Mouse (Mus musculus) forelimb bud, embryonic 11.5 days (tissue): ENCODE measurements around the gene Nob1.

Experiments used
- DNase-seq: peaks from one replicate; pipeline ENCODE4 v3.0.0-alpha.2; 2012; ENCODE audit warnings: low read depth, low spot score

The Nob1 gene

DNA sequence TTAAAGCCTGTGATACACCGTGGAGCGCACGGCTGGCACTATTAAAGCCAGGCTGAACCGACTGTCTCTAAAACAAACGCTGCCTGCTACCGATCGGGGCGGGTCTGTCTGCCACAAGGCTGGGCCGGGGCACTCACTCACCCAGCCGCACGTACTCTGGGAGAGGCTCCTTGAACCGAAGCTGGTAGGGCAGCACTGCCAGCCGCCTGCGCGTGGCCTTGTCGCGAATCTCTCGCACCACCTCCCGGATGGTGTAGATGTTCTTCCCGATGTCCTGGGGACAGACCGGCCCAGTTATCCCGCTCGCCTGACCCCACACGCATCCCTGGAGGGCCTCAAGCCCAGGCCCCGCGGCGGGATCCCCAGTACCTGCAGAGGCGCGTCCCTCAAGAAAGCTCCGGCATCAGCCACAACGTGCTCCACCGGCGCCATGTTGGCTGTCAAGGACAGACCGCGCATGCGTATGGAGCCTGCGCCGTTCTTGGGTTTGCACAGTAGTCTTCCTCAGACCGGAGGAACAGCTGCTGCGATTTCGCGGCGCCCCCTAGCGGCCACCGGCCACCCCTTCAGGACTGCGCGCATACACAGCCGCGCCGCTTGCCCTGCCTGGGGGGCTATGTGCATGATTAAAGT lies at the start of gene Nob1:
Nob1 (minus strand) TSS at position 455 of the 633 bp plus-strand sequence.
- peak; percentile 98 for DNase-seq

DNA sequence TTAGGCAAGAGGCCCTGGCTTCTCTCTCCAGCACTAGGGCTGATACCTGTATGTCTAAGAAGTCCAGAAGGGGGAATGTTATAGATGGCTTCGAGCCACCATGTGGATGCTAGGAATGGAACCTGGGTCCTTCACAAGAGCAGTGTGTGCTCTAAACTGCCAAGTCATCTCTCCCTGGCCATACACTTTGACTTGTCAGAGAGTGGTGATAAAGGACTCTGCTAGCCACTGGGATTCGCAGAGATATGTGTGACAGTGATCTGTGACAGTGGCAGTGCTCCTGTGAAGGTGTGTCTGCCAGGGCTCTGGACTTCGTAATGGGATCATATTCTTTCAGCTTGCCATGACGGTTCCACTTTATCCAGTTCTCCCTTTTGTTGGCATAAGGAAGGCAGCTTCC lies 48.5 kb upstream of the Nob1 start:
- DNase-seq: no peak

DNA sequence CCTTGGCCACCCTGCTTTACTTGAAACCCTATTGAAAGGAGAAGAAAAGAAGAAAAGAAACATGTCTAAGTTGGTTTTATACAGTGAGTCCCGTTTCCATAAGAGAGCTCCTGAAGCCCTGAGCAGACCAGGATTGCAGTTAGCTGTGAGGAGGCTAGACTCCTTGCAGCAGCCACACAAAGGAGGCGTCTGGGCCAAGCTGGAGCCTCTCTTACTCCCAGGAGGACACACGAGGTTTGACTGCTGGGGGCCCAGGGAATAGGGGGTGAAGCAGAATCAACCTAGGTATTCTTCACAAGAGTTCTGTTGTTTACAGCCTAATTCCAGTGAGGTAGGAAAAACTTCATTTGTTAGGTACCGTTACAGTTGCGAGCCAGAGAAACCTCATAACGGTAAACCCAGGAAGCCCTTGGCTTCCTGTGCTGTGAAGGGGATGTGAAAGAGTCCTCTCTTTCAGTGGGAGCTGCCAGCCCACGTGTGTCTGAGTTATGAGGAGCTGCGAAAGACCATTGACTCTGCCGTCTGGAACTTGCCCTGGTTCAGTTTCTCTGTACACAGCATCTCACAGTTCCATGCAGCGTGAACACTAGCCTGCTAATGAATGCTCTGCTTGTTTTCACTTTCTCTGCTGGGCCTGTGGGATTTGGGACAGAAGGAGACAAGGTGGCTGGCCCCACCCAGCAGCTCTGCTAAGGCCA lies 47.7 kb upstream of the Nob1 start:
- peak; percentile 76 for DNase-seq

DNA sequence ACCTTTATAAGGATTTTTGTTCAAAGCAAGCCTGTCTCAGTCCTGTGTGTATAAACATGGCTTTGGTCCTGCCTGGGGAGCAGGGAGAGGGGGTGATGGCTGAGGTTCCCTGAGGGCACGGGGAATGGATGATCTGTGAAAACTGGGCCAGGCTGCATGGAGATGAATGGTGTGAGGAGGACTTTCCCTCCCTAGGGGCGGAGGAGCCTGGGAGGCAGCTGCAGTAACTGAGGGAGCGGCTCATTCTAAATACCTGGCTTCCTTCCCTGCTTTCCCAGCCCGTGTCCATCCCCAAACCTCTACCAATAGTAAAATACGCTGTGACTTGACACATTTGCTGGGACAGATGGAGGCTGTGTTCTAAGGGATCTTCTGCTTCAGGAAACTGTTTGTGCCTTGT lies 45.5 kb upstream of the Nob1 start:
- DNase-seq: no peak

DNA sequence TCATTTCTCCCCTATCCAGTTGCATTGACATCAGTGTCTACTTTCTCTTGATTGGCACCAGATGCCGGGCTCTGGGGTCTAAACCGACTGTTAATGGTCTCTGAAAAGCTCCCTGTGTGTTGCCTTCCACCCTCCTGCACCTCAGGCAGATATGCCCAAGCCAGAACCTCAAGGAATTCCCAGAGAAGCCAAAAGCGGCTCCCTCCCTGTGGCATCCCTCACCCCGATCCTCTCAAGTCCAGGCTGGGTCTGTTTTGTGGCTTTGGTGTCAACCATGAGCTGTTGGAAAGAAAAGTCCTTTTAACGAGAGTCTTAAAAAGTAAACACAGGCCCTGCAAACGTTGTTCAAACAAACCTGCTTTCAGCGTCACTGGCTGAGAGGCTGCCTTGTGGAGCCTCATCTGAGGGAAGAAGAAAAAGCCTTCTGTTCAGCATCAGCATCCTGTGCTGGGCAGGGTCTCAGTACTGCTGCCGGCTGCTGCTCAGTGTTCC lies 44.0 kb upstream of the Nob1 start:
- peak; percentile 69 for DNase-seq

DNA sequence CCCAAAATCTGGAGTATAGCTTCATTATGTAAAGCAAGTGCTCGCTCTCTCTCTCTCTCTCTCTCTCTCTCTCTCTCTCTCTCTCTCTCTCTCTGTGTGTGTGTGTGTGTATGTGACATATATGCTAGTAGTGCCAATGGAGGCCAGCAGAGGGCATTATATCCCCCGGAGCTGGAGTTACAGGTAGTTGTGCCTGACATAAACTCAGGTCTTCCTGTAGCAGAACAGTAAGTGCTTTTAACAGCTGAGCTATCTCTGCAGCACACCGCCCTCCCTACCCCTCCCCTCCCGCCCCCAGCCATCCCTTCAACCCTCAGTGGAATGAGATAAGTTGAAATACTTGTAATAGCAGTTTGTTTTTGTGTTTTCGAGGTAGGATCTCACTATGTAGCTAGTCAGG lies 41.8 kb upstream of the Nob1 start:
- DNase-seq: no peak

DNA sequence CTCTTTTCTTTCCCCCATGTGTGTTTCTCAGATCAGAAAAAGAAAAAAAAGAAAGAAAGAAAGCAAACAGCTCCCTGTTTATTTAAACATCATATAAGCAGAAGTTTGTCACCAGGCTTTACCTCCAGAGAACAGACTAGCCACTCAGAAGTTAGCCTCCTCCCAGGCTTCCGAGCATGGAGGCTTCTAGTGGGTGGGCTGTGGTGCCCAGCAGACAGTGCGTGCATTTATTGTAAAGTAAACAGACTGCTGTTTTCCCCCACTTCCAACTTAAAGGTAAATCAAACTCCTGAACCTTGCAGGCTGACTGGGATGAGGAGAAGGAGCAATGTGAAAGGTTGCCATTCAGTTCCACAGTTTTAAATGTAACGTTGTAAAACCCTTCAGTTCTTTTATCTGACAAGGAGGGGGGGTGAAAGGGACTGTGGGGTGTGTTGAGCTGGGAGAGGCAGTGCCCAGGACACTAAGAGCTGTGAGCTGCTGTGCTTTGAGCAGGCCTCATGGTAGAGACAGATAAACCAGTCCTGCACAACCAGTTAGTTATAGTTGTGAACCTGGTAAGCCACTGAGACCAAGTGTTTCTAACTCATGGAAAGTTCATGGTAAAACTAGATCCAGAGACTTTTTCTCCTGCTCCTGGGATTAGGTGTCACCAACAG lies 40.6 kb upstream of the Nob1 start:
- no peak for DNase-seq

DNA sequence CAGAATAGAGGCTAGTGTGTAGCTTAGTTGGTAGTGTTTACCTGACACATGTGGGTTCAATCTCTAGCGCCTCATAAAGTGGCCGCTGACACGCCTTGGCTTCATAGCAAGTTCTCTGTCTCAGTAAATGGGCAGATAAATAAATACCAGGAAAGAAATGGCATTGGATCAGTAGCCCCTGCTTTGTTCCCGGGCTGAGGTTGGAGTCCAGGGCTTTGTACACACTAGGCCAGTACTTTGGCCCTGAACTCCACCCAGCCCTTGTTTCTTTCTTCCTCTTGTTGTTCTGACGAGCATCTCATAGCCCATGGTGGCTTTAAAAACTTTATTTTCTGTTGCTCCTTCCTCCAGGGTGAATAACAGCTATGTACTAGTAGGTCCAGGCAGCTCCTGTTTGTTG lies 37.6 kb upstream of the Nob1 start:
- DNase-seq: no peak

DNA sequence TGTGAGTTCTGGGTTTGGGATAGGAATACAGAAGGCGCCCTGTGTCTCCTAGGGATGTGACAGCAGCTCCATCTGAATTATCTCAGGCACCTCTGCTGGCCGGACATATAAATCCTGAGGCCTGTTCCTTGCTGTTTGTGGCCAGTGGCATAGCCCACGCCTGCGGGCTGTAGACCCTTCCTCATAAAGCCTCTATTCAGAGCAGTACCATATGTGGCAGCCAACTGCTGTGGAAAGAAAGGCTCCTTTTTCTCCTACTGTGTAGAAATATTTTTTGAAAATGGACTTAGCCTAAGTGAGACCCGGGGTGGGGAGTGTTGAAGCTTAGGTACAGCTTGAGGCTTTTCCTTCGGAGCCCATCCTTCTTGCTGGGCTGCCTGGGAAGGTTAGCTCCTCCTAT lies 33.4 kb upstream of the Nob1 start:
- DNase-seq: no peak

DNA sequence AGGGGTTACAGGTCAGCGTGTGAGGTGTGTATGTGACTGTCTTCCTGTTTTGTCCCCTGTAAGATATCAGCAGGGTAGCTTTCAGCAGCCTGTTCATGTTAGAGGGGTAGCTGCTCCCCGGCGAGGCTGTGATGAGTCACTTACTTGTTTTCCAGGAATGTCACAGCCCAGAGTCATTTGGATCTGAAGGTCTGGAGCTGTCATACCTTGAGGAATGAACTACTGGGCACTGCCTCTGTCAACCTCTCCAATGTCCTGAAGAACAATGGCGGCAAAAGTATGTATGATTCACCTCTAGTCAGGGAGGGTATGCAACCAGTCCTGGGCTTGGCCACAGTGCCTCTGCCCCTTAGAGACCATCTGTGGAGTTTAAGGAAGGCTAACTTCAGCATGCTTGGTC lies 32.9 kb upstream of the Nob1 start:
- no peak for DNase-seq

DNA sequence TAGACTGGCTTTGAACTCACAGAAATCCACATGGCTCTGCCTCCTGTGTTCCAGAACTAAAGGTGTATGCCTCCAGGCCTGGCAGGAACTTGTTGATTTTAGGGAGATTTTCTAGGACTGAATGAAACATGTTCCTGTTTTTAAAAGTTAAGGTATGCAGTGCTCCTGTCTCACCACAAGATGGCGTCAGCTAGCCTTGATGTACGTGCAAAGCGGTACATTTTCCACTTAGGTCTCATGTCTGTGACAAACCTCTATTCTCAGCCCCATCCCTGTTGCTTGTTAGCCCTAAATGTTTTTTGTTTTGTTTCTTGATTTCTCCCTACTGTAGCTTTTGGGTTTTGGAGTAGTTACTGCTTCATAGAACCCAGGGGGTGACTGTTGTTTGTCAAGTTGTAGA lies 30.4 kb upstream of the Nob1 start:
- DNase-seq: peak; percentile 67

DNA sequence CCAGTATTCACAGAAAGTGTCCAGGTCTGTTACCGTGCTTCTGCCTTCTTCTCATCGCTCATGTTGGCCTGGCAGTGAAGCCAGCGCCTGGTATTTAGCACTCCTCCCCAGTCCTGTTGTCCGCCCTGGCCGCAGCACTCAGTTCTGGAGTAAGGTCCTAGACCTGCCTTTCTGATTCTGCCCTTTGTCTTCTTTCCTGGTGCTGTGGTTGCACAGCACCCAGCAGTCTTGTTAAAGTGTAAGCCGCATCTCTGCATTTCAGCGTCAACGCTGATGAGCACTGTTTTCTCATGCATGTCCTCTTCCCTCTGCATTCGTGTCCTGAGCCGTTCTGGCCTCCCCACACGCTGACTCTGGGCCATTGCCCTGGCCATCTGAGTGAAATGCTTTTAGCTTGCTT lies 28.5 kb upstream of the Nob1 start:
- no peak for DNase-seq

DNA sequence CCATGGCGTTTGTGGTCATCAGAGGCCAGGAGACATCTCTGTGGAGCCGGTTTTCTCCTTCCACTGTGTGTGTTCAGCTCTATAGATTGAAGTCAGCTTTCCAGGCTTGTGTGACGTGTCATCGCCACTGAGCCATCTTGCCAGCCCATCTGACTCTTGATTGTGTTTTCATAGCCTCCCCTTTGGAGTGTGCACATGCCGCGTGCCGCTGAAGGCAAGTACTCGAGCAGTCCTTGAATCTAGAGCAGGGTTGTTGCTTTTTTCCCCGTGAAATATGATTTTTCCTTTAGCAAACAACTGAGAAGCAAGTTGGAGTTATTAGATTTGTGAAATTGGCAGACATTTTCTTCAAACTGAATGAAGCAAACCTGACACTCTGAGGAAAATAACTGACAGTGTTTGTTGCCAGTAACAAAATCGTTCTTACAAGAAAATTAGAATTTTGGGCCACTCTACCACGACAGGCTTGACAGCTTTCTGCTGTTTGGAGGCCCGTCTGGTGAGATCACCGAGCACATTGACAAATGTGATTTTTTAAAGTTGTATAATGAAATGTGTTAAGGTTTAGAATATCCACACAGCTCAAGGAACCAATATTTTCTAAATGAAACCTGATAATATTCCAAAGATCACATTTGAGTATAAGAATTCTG lies 26.7 kb upstream of the Nob1 start:
- DNase-seq: no peak

DNA sequence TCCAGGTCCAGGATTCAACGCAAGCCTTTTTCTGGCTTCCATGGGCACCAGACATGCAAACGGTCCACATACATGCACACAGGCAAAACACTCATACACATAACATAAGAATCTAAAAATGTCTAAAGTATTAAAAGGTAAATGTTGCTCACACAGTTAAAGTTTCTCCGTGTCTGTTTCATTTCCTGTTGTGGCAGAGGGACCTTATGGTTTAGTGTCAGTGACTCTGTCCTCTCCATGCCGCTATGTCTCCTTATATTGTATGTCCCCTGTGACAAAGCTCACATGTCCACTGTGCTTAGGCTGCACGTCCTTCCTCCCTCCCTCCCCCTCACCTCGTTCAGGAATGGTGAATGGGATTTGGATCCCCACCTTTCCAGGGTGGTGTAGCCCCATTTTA lies 24.8 kb upstream of the Nob1 start:
- DNase-seq: no peak

DNA sequence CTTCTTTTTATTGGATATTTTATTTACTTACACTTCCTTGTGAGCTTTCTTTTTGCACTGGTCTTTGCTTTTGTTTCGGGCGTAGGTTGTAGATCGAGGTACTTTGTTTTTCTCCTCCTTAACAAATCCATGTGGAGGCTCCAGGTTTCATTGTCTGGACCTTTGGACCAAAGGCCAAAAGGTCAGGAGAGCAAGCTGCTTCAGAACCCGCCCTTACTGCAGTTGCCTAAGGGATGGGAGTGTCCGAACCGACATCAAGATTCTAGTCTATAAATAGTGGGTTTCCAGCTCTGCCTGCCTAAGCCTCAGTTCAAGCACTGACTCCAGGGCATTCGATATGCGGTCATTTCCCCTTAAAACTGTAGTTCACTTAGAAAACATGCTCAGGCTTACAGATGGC lies 24.3 kb upstream of the Nob1 start:
- DNase-seq: no peak

DNA sequence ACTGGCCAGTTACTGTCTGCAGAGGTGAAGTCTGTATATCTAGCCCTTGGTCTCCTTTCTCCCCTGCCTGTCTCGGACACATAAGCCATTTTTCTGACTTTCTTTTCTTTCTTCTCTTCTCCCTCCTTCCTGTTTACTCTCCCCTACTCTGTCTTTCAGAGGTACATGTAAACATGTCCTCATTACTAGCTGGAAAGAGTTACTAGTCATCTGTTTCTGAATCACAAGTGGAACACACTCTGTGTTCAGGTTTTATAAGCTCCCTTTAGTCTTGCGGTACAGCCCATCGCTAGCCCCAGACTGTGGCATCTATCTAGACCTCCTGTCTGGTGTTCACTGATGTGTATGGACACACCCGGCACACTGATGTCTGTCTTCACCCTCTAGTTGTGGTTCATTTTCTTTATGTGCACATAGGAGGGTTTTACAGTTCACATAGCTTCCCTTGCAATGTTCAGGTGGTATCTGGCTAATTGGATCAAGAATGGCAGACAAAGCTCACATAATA lies 23.6 kb upstream of the Nob1 start:
- DNase-seq: no peak

DNA sequence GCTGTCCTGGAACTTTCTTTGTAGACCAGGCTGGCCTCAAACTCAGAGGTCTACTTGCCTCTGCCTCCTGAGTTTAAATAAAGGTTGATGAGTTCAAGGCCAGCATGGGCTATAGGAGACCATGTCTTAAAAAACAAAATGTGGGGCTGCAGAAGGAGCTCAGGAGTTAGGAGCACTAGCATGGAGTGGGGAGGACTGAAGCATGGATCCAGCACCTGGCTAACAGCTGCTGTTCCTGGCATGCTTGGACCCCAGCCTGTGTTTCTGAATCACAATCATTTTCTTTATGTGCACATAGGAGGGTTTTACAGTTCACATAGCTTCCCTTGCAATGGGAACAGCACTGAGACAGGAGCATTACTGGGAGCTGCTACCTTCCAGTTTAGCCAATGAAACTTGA lies 22.9 kb upstream of the Nob1 start:
- DNase-seq: no peak

DNA sequence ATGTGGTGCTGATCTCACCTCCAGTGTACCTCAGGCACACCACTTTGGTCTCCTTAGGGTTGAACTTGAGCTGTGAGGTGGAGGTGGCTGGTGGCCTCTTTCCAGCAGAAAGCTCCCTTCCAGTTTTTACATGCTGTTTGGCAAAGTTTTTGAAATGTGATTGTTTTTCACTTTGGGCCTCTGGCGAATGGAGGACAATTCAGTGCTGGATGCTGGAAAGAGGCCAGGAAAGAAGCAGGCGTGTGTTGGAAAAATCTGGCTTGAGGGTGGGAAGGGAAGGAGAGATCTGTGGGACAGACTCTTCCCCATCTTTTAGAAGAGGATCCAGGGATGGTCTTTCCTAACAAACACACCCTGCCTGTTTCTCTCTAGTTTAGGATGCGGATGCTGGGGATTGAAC lies 19.8 kb upstream of the Nob1 start:
- no peak for DNase-seq

DNA sequence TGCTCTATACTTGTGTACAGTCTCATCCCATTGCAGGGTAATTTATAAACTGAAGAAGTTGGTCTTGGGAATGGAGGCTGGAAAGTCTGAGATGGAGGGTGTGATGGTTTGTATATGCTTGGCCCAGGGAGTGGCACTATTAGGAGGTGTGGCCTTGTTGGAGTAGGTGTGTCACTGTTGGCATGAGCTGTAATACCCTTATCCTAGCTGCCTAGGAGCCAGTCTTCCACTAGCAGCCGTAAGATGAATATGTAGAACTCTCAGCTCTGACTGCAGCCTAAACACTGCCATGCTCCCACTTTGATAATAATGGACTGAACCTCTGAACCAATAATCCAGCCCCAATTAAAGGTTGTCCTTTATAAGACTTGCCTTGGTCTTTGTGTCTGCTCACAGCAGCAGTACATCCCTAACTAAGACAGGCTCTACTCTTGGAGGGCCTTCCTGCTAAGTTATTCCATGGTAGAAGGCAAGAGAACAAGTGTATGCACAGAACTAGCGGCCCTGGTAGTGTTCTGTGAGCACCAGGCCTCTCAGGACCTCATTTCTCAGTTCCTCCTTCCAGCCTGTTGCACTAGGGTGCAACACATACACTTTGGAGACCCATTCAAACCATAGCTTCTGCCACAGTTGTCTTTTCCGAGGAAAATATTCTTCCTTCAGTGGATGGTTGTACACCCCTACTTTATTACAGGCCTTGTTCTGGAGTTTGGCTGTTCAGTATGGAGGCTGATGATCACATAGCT lies 15.2 kb upstream of the Nob1 start:
- no peak for DNase-seq

DNA sequence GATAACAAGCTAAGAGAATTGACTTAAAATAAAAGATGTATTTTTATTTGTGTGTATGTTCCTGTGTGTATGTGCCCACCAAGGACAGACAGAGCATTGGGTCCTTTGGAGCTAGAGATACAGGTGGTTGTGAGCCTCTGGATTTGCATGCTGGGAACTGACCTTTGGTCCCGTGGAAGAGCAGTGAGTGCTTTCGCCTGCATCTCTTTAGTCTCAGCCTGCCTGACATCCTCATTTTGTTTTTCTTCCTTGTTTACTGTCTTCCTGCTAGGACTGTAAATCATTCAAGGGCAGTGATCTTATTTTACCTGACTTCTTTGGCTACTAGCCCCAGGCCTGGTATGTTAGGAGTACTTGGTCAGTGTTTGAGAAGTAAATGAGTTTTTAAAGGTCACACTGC lies 12.9 kb upstream of the Nob1 start:
- DNase-seq: no peak

DNA sequence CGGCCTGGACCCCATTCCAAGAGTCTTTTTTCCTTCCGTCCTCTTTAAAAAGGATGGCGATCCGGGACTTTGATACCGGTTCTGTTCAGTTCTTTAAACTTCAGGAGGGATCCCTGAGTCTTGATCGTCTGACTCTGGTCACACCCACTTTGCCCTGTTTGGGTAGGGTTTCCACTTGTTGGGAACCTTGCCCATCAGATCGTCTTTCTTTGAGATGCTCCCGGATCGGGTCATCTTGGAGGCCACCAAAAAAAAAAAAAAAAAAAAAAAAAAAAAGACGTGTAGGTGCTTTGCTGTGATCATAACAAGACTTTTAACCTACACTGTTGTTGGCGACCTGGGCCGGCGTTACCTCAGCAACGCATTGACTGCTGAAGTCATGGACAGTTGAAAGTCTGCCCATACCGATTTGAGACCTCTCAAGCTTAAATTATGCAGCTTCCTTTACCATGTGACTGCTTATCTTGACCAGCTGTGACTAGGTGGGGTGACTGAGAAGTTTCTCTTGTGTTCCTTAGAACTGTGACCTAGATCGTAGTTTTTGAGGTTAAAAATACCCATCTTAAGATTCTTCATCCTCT lies 12.1 kb upstream of the Nob1 start:
- DNase-seq: peak; percentile 9
